Mouse (Mus musculus): ENCODE results near the gene Gm5617. TPM values are rescaled to one million over a fixed set of nuclear protein-coding genes. Genes with fewer than 3 reads are reported as not detected.

Gene Gm5617
- polyA plus RNA-seq, 2 experiments: 10.5 to 19.3 TPM

DNA sequence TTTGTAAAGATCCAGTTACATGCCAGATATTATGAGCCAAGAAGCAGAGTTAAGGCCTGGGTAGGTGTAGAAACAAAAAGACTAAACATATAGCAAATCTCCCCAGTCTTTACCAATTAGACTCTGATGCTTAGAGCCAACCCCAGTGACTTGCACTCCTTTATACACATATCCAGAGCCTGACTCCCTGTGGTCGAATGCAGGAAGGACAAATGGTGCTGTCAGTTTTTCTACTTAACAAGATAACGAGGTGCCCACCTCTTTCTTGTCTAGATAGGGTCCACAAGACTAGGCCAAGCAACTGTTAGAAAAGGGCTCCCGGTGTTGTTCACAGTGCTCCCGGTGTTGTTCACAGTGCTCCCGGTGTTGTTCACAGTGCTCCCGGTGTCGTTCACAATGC lies 6.0 kb downstream of the Gm5617 start:
- H3K9ac ChIP-seq (replicated peaks): no peak overlapping the region
- H3K27ac ChIP-seq: no peak overlapping the region
- ATAC-seq (ENCODE audit: insufficient read depth) (no peak), DNase-seq (ENCODE audit: low read depth in 3 of 3, low spot score in 3 of 3) (no peak)
- no peaks in the 10 kb centered on the region for H3K27me3 ChIP-seq (ENCODE audit: control insufficient read depth, insufficient read depth, low read length)
- peaks cover under 1 to 1% of the 10 kb centered on the region in 2 experiments for H3K4me1 ChIP-seq (replicated peaks; ENCODE audit: control insufficient read depth in 2 of 2, insufficient read depth in 2 of 2, low read length in 1 of 2)
- no peaks in the 10 kb centered on the region for H3K36me3 ChIP-seq (replicated peaks; ENCODE audit: control insufficient read depth, insufficient read depth, low read depth)
- H3K4me2 ChIP-seq (ENCODE audit: low read depth): no peak overlapping the region
- TF ChIP-seq EP300 (IDR thresholded peaks at IDR 0.05; ENCODE audit: low read depth) (no peak), CTCF (IDR thresholded peaks at IDR 0.05; ENCODE audit: low read depth) (no peak)
- 64% methylated on average over 7 of the region's 7 CpGs for WGBS (ENCODE audit: insufficient replicate concordance)
- no peaks in the 10 kb centered on the region for H3K9me3 ChIP-seq (ENCODE audit: control insufficient read depth, low read length)
- no peak overlapping the region for H3K4me3 ChIP-seq (ENCODE audit: insufficient read depth in 1 of 2, low read depth in 2 of 2, low read length in 2 of 2)

DNA sequence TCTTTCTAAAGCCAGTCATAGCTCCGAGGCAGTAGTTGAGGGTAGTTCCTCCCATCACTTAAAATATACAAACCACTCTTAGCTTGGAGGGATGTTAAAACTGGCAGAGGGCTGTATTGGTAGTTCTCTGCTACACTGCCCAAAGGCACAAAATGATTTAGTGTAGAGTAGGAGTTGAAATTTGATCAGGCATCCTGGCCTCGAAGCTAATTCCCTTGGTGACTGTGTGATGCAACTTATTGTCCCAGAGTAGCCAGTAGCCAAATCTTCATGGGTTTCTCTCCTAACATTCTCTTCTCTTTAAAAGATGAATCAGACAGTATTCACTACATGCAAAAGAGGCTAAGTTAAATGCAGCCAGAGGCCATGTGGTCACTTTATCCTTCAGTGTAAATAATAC lies 7.8 kb downstream of the Gm5617 start:
- 61% methylated on average over 2 of the region's 2 CpGs for WGBS (ENCODE audit: insufficient replicate concordance)
- DNase-seq (ENCODE audit: low read depth in 3 of 3, low spot score in 3 of 3): no peak
- H3K27me3 ChIP-seq (ENCODE audit: control insufficient read depth, insufficient read depth, low read length): no peaks in the 10 kb centered on the region

DNA sequence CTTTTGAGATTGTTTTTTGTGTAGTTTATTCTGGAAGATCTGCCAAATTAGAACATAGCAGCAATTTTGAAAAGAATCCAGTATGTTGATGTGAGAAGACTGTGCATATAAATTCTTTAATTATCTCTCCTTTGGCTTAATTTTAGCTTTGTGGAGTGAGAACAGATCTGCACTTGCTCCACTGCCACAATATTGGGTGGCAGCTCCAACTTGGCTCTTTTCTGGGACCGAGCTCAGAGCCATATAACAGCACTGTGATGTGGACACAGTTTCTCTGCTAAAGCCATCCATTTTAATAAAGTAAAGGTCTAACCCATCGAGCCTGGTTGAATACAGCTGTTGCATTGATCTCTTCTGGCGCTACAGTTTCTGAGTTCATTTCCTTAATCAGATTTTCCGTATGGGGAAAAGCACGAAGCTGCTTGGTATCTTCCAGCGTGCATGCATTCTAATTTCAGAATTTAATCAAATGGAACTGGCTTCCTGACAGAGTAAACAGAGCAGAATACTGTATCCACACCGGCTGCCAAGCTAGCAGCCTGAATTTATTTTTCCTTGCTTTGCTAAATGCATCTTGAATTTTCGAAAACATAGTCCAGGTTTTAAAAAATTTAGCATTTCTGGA lies 9.6 kb downstream of the Gm5617 start:
- Histone ChIP-seq H3K4me3 (ENCODE audit: insufficient read depth in 1 of 2, low read depth in 2 of 2, low read length in 2 of 2) (no peak overlapping the region), H3K4me2 (ENCODE audit: low read depth) (no peak overlapping the region), H3K27ac (no peak overlapping the region), H3K4me1 (replicated peaks; ENCODE audit: control insufficient read depth in 2 of 2, insufficient read depth in 2 of 2, low read length in 1 of 2) (no peaks in the 10 kb centered on the region), H3K9me3 (ENCODE audit: control insufficient read depth, low read length) (no peaks in the 10 kb centered on the region), H3K36me3 (replicated peaks; ENCODE audit: control insufficient read depth, insufficient read depth, low read depth) (no peaks in the 10 kb centered on the region), H3K9ac (replicated peaks) (no peak overlapping the region), H3K27me3 (ENCODE audit: control insufficient read depth, insufficient read depth, low read length) (no peaks in the 10 kb centered on the region)
- DNase-seq (ENCODE audit: low read depth in 3 of 3, low spot score in 3 of 3) (no peak), ATAC-seq (ENCODE audit: insufficient read depth) (no peak)
- WGBS (ENCODE audit: insufficient replicate concordance): 56% methylated on average over 8 of the region's 8 CpGs
- TF ChIP-seq EP300 (IDR thresholded peaks at IDR 0.05; ENCODE audit: low read depth) (no peak), CTCF (IDR thresholded peaks at IDR 0.05; ENCODE audit: low read depth) (no peak)

More for the DNA sequence above, 7.8 kb downstream of the Gm5617 start:
- H3K9me3 ChIP-seq (ENCODE audit: control insufficient read depth, low read length): no peaks in the 10 kb centered on the region
- no peak overlapping the region for H3K9ac ChIP-seq (replicated peaks)
- ATAC-seq (ENCODE audit: insufficient read depth): no peak
- H3K4me2 ChIP-seq (ENCODE audit: low read depth): no peak overlapping the region
- H3K27ac ChIP-seq: no peak overlapping the region
- H3K36me3 ChIP-seq (replicated peaks; ENCODE audit: control insufficient read depth, insufficient read depth, low read depth): no peaks in the 10 kb centered on the region
- no peak for TF ChIP-seq CTCF (IDR thresholded peaks at IDR 0.05; ENCODE audit: low read depth)
- no peak for TF ChIP-seq EP300 (IDR thresholded peaks at IDR 0.05; ENCODE audit: low read depth)
- no peak overlapping the region for H3K4me3 ChIP-seq (ENCODE audit: insufficient read depth in 1 of 2, low read depth in 2 of 2, low read length in 2 of 2)
- H3K4me1 ChIP-seq (replicated peaks; ENCODE audit: control insufficient read depth in 2 of 2, insufficient read depth in 2 of 2, low read length in 1 of 2): no peaks in the 10 kb centered on the region

DNA sequence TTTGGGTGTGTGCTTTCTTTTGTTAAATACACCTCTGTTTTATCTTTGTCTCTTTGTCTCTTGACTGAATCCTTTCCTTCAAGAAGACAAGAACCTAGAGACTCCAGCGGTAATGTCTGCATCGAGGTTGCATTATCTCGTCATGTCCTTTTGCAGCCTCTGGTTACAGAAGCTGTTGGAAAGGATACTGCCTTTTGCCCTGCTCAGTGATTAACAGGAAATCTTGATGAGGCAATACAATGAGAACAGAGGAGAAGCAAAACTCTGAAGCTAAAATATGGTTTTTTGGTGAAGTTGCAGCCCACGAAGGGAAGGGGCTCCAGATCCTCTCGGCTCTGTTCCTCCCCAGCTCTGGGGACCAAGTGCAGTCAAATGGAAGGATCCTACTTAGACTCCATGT lies 14.9 kb downstream of the Gm5617 start:
- Histone ChIP-seq H3K36me3 (replicated peaks; ENCODE audit: control insufficient read depth, insufficient read depth, low read depth) (no peaks in the 10 kb centered on the region), H3K27ac (no peak overlapping the region), H3K9me3 (ENCODE audit: control insufficient read depth, low read length) (no peaks in the 10 kb centered on the region), H3K4me1 (replicated peaks; ENCODE audit: control insufficient read depth in 2 of 2, insufficient read depth in 2 of 2, low read length in 1 of 2) (no peaks in the 10 kb centered on the region), H3K9ac (replicated peaks) (no peak overlapping the region), H3K4me3 (ENCODE audit: insufficient read depth in 1 of 2, low read depth in 2 of 2, low read length in 2 of 2) (no peak overlapping the region), H3K4me2 (ENCODE audit: low read depth) (no peak overlapping the region), H3K27me3 (ENCODE audit: control insufficient read depth, insufficient read depth, low read length) (no peaks in the 10 kb centered on the region)
- WGBS (ENCODE audit: insufficient replicate concordance): 38% methylated on average over 5 of the region's 5 CpGs
- ATAC-seq (ENCODE audit: insufficient read depth): no peak
- TF ChIP-seq CTCF (IDR thresholded peaks at IDR 0.05; ENCODE audit: low read depth) (no peak), EP300 (IDR thresholded peaks at IDR 0.05; ENCODE audit: low read depth) (no peak)
- DNase-seq (ENCODE audit: low read depth in 3 of 3, low spot score in 3 of 3): no peak

DNA sequence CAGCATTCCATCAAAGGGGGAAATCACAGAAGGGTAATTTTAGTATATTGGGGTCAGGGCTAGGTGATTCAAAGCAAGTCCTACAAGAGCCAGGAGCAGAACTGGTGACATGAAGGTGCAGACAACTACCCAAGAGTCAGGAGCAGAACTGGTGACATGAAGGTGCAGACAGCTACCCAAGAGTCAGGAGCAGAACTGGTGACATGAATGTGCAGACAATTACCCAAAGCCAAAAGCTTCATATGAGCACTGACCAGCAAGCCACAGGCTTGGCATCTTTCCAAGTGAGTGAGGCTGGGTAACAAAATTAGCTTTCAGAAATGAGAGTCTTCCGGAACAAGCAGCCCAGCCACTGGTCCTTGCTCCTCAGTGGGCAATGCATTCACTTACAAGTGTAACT lies 20.1 kb downstream of the Gm5617 start:
- no peaks in the 10 kb centered on the region for H3K27me3 ChIP-seq (ENCODE audit: control insufficient read depth, insufficient read depth, low read length)
- no peak overlapping the region for H3K9ac ChIP-seq (replicated peaks)
- H3K9me3 ChIP-seq (ENCODE audit: control insufficient read depth, low read length): no peaks in the 10 kb centered on the region
- H3K4me1 ChIP-seq (replicated peaks; ENCODE audit: control insufficient read depth in 2 of 2, insufficient read depth in 2 of 2, low read length in 1 of 2): no peaks in the 10 kb centered on the region
- H3K4me2 ChIP-seq (ENCODE audit: low read depth): no peak overlapping the region
- TF ChIP-seq EP300 (IDR thresholded peaks at IDR 0.05; ENCODE audit: low read depth) (no peak), CTCF (IDR thresholded peaks at IDR 0.05; ENCODE audit: low read depth) (no peak)
- H3K27ac ChIP-seq: no peak overlapping the region
- H3K4me3 ChIP-seq (ENCODE audit: insufficient read depth in 1 of 2, low read depth in 2 of 2, low read length in 2 of 2): no peak overlapping the region
- no peaks in the 10 kb centered on the region for H3K36me3 ChIP-seq (replicated peaks; ENCODE audit: control insufficient read depth, insufficient read depth, low read depth)
- DNase-seq (ENCODE audit: low read depth in 3 of 3, low spot score in 3 of 3) (no peak), ATAC-seq (ENCODE audit: insufficient read depth) (no peak)
- 46% methylated on average over 1 of the region's 1 CpGs for WGBS (ENCODE audit: insufficient replicate concordance)

All from liver, embryonic 14.5 days (tissue).